In genomic region chr6:30210788-30211187, GRCm38 (mm10) we compare ENCODE assay signal across 9 mouse cellular contexts.
DNase-seq lines count a peak whose midpoint lies in the region; ATAC-seq lines count a peak whose summit lies in the region.
"Had no signal": no experiment of that assay in that cellular context is flagged by ENCODE, and none has a peak within 500 bp of the region (broad histone marks: within the 10 kb centered on the region; RNA-seq: fewer than 3 reads in every experiment).

No protein-coding gene starts in this region.

- DNase-seq in gastrocnemius, adult 18-20 months (ENCODE audit: low spot score): peak; percentile 57
- DNase-seq in gastrocnemius, postnatal 25 days: no peak
- peak; percentile 84 for DNase-seq in hindbrain, embryonic 14.5 days (ENCODE audit: low spot score)
- DNase-seq in left cerebral cortex, adult 11 months (ENCODE audit: low spot score): peak; percentile 59
- DNase-seq in right cerebral cortex, postnatal 4 days: peak; percentile 83

- peak; percentile 62 for ATAC-seq in cerebellum, adult (ENCODE audit: insufficient number of reproducible peaks, low FRiP score, low TSS enrichment)
- peak; percentile 68; the same call in 1 of the 2 replicates for ATAC-seq in forebrain, embryonic 15.5 days (replicated peaks)
- ATAC-seq in hindbrain, embryonic 14.5 days (ENCODE audit: low FRiP score): peak; percentile 26; the same call in 1 of the 2 replicates
- ATAC-seq in megakaryocyte-erythroid progenitor cell, adult 5-6 weeks (replicated peaks; ENCODE audit: low FRiP score, low TSS enrichment, poor library complexity, severe bottlenecking): peak; percentile 90

- no peaks in the 10 kb centered on the region for H3K27me3 ChIP-seq in forebrain, embryonic 15.5 days
- no peaks in the 10 kb centered on the region for H3K27me3 ChIP-seq in hindbrain, embryonic 14.5 days (ENCODE audit: control insufficient read depth, insufficient read depth, low read length)
- H3K27me3 ChIP-seq: stomach, embryonic 15.5 days had no signal

- no peaks in the 10 kb centered on the region for H3K9me3 ChIP-seq in forebrain, embryonic 15.5 days
- H3K9me3 ChIP-seq in hindbrain, embryonic 14.5 days (ENCODE audit: control insufficient read depth, low read length): no peaks in the 10 kb centered on the region
- H3K9me3 ChIP-seq: stomach, embryonic 15.5 days had no signal

- no peak overlapping the region for H3K9ac ChIP-seq in forebrain, embryonic 15.5 days (replicated peaks)
- H3K9ac ChIP-seq in hindbrain, embryonic 14.5 days: no peak overlapping the region
- H3K9ac ChIP-seq: stomach, embryonic 15.5 days had no signal

- WGBS in forebrain, embryonic 15.5 days: 35% methylated on average over 5 of the region's 5 CpGs
- WGBS in hindbrain, embryonic 14.5 days: 33% methylated on average over 5 of the region's 5 CpGs

- H3K4me1 ChIP-seq in forebrain, embryonic 15.5 days: peaks cover 3% of the 10 kb centered on the region; the same call in 1 of the 2 replicates
- 0 out of 2 replicates have a peak, but pooled peaks cover 1% of the 10 kb centered on the region for H3K4me1 ChIP-seq in hindbrain, embryonic 14.5 days (replicated peaks; ENCODE audit: control insufficient read depth, insufficient read depth, low read length)

- H3K27ac ChIP-seq in forebrain, embryonic 15.5 days (replicated peaks): peak overlapping the region; percentile 31; the same call in 1 of the 2 replicates
- no peak overlapping the region for H3K27ac ChIP-seq in hindbrain, embryonic 14.5 days
- H3K27ac ChIP-seq: stomach, embryonic 15.5 days had no signal

- no peak overlapping the region for H3K4me2 ChIP-seq in forebrain, embryonic 15.5 days (replicated peaks)
- no peak overlapping the region for H3K4me2 ChIP-seq in hindbrain, embryonic 14.5 days (replicated peaks)
- H3K4me2 ChIP-seq: stomach, embryonic 15.5 days had no signal

- H3K36me3 ChIP-seq in forebrain, embryonic 15.5 days: peaks cover 9% of the 10 kb centered on the region; the same call in 1 of the 2 replicates
- H3K36me3 ChIP-seq in hindbrain, embryonic 14.5 days (replicated peaks; ENCODE audit: control insufficient read depth, insufficient read depth): peaks cover 7% of the 10 kb centered on the region

- H3K4me3 ChIP-seq in forebrain, embryonic 15.5 days: no peak overlapping the region
- H3K4me3 ChIP-seq in hindbrain, embryonic 14.5 days (replicated peaks; ENCODE audit: low read length): no peak overlapping the region
- H3K4me3 ChIP-seq: stomach, embryonic 15.5 days had no signal

Comparison
In these comparisons a context has a peak if more than half of its experiments do, and no peak if none do; other contexts are left out.
1. ATAC-seq: peak in every context shown above with its lines; median percentile 90 in megakaryocyte-erythroid progenitor cell, adult 5-6 weeks; 68 in forebrain, embryonic 15.5 days; 62 in cerebellum, adult; 26 in hindbrain, embryonic 14.5 days.